Mouse (Mus musculus) kidney, embryonic 14.5 days (tissue): ENCODE measurements around the gene 4930404H24Rik. TPM values are rescaled to one million over a fixed set of nuclear protein-coding genes. Genes with fewer than 3 reads are reported as not detected.

Source experiments
- ATAC-seq: fragments of 200-750 bp; cut with Nextera tagmentation; 2 replicates; pipeline ENCODE4 v1.8.0; 2017; ENCODE audit warnings: moderate number of reproducible peaks, mild to moderate bottlenecking, moderate TSS enrichment, moderate library complexity; ENCODE audit not compliant: low FRiP score, low TSS enrichment
- H3K27ac ChIP-seq: fragments of 300-500 bp; sonication (generic); 2 replicates; pipeline ENCODE4 v1.5.1; 2014; ENCODE audit warnings: low read depth, mild to moderate bottlenecking, low read length, moderate library complexity, mixed read lengths
- H3K27me3 ChIP-seq: fragments of 300-500 bp; sonication (generic); 2 replicates; pipeline ENCODE4 v1.6.1; 2014; ENCODE audit warnings: mild to moderate bottlenecking, low read length; ENCODE audit not compliant: control insufficient read depth, insufficient read depth
- H3K36me3 ChIP-seq: fragments of 300-500 bp; sonication (generic); 2 replicates; pipeline ENCODE4 v1.6.1; 2014; ENCODE audit warnings: low read length, mixed read lengths; ENCODE audit not compliant: control insufficient read depth, insufficient read depth
- H3K4me1 ChIP-seq: fragments of 300-500 bp; sonication (generic); 2 replicates; pipeline ENCODE4 v1.6.1; 2014; ENCODE audit warnings: low read length, mixed read lengths; ENCODE audit not compliant: control insufficient read depth, insufficient read depth
- H3K4me2 ChIP-seq: fragments of 300-500 bp; sonication (generic); replicated peaks from 2 replicates; pipeline ENCODE4 v1.6.1; 2014; ENCODE audit warnings: low read depth, mild to moderate bottlenecking, low read length
- H3K4me3 ChIP-seq: fragments of 300-500 bp; sonication (generic); 2 replicates; pipeline ENCODE4 v1.5.1; 2014; ENCODE audit warnings: mild to moderate bottlenecking, low read length
- H3K9ac ChIP-seq: fragments of 300-500 bp; sonication (generic); 2 replicates; pipeline ENCODE4 v1.6.1; 2014; ENCODE audit warnings: low read depth, mild to moderate bottlenecking, low read length, moderate library complexity
- H3K9me3 ChIP-seq: fragments of 300-500 bp; sonication (generic); 2 replicates; pipeline ENCODE4 v1.6.1; 2016; ENCODE audit warnings: low read length; ENCODE audit not compliant: control insufficient read depth
- WGBS: fragments of 180-500 bp; shearing (Covaris S2); extraction: QIAGEN DNeasy Blood & Tissue Kit; methylation state at CpG from one replicate; pipeline ENCODE4 v1.1.7; 2014; 5-methylcytosine and 5-hydroxymethylcytosine counted together
- polyA plus RNA-seq: library from polyadenylated mRNA; unstranded; fragments of >200 nt; fragmentation: Nextera tagmentation; extraction: Ambion mirVana; gene quantifications from 2 replicates; pipeline ENCODE4 v1.2.1, GENCODE M21; 2014

The 4930404H24Rik gene
- polyA plus RNA-seq, 1 experiment from 2014 or later: not detected

DNA sequence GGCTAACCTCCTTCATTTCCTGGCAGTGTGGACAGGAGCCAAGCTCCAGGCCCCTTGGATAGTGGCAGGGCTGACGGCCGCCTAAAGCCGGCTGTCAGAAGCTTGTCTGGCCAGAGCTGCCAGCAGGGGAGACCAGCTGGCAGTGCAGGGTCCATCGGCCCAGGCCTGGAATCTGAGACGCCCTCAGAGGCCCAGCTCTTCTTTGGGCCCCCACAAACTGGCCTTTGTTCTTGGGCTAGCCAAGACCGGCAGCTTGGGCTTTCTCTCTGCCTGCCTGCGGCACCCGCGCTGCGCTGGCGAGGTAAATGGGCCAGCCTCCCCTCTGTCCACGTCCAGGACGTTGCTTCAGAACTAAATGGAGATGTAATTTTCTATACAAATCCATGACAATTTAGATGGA, 4.3 kb downstream of the 4930404H24Rik start:
- Histone ChIP-seq H3K9me3 (no peaks in the 10 kb centered on the region), H3K27ac (peak overlapping the region; percentile 43; the same call in 1 of the 2 replicates), H3K36me3 (no peaks in the 10 kb centered on the region), H3K9ac (no peak overlapping the region), H3K4me2 (no peak overlapping the region), H3K4me1 (peaks cover 25% of the 10 kb centered on the region), H3K4me3 (no peak overlapping the region), H3K27me3 (peaks cover 6% of the 10 kb centered on the region; the same call in 1 of the 2 replicates)
- 0 out of 2 replicates have a peak, but pooled peaks have one; percentile 11 for ATAC-seq
- WGBS: 37% methylated on average over 13 of the region's 13 CpGs

DNA sequence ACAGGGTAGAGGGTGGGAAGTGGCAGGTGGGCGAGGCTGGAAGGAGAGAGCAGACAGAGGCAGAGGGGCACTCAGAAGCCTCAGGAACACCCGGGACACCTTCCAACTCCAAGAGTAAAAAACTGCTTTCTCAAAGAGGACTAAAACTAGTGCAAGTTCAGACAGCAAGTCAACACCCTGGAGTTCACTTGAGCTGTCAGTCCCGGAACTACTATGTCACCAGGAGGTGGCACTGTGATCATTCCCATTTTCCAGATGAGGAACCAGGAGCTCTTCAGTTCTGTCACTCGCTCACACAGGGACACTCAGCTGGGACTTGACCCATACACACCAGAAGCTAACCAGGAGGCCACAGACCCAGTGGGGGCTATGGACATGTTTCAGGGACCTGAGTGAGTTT, 6.6 kb downstream of the 4930404H24Rik start:
- Histone ChIP-seq H3K27ac (no peak overlapping the region), H3K4me1 (peaks cover 14% of the 10 kb centered on the region), H3K36me3 (no peaks in the 10 kb centered on the region), H3K4me2 (no peak overlapping the region), H3K27me3 (no peaks in the 10 kb centered on the region), H3K9me3 (no peaks in the 10 kb centered on the region), H3K9ac (no peak overlapping the region), H3K4me3 (no peak overlapping the region)
- WGBS: 59% methylated on average over 4 of the region's 4 CpGs
- ATAC-seq: no peak

DNA sequence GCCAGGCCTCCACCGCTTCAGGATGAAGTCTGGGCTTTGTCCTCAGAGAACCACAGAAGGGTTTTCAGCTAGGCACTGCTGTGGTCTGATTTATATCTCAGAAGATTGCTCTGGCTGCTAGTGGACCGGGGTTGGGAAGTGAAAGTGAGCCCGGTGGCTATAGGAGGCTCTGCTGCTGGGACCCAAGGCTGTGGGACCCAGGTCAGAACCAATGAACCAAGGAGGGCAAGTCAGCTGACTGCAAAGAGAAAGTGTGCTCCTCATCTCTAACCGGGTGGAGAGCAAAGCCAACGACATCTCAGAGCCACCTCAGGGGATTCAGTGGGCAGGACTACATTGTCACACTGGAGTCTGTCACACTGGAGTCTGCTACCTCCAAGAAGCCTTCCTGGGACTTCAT, 13.8 kb downstream of the 4930404H24Rik start:
- Histone ChIP-seq H3K9me3 (no peaks in the 10 kb centered on the region), H3K4me2 (no peak overlapping the region), H3K4me3 (no peak overlapping the region), H3K27ac (no peak overlapping the region), H3K4me1 (peaks cover 17% of the 10 kb centered on the region; the same call in 1 of the 2 replicates), H3K9ac (no peak overlapping the region), H3K27me3 (no peaks in the 10 kb centered on the region), H3K36me3 (no peaks in the 10 kb centered on the region)
- WGBS: 65% methylated on average over 5 of the region's 5 CpGs
- ATAC-seq: no peak

DNA sequence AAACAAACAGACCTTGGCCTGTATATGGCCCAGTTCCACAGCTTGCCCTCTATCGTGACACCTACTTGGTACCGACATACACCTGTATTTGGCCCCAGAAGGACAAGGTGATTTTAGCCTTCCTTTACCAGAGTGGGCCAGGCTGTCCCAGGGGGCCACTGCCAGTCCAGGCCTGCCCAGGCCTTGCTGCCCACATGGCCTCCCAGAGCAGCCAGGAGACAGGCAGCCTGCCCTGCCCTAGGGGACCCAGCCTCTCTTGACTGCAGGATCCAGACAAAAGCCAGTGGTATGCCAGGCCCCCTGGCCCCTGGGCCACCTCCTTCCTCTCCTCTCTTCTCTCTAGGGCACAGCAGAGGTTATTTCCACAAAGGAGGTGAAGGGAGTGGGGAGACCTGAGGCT, 15.4 kb downstream of the 4930404H24Rik start:
- 92% methylated on average over 2 of the region's 2 CpGs for WGBS

DNA sequence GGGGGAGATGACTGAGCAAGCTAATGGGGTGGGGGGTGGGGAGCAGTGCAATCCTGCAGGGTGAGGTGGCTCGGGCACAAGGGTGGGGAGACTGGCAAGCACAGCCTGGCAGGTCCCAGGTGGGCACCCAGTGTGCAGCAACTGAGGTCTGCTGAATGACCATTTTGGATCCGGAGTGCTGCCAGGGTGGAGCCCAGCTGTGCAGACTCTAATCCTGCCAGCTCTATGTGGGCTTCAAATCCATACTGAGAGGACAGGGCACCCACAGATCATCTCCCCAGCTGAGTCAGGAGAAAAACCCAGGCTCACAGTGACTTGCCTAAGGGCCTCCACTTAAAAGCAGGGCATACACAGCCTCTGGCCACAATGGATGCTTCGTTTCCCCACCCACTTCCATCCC, 15.8 kb downstream of the 4930404H24Rik start:
- ATAC-seq: no peak
- Histone ChIP-seq H3K27ac (no peak overlapping the region), H3K9ac (no peak overlapping the region), H3K4me3 (no peak overlapping the region), H3K36me3 (no peaks in the 10 kb centered on the region), H3K9me3 (no peaks in the 10 kb centered on the region), H3K4me1 (peaks cover 27% of the 10 kb centered on the region), H3K27me3 (no peaks in the 10 kb centered on the region), H3K4me2 (no peak overlapping the region)
- WGBS: 81% methylated on average over 3 of the region's 3 CpGs

More for the DNA sequence above, 15.4 kb downstream of the 4930404H24Rik start:
- H3K9ac ChIP-seq: no peak overlapping the region
- no peak for ATAC-seq
- no peak overlapping the region for H3K27ac ChIP-seq
- peaks cover 27% of the 10 kb centered on the region for H3K4me1 ChIP-seq
- H3K4me2 ChIP-seq: no peak overlapping the region
- H3K9me3 ChIP-seq: no peaks in the 10 kb centered on the region
- H3K36me3 ChIP-seq: no peaks in the 10 kb centered on the region
- H3K27me3 ChIP-seq: no peaks in the 10 kb centered on the region
- H3K4me3 ChIP-seq: no peak overlapping the region

DNA sequence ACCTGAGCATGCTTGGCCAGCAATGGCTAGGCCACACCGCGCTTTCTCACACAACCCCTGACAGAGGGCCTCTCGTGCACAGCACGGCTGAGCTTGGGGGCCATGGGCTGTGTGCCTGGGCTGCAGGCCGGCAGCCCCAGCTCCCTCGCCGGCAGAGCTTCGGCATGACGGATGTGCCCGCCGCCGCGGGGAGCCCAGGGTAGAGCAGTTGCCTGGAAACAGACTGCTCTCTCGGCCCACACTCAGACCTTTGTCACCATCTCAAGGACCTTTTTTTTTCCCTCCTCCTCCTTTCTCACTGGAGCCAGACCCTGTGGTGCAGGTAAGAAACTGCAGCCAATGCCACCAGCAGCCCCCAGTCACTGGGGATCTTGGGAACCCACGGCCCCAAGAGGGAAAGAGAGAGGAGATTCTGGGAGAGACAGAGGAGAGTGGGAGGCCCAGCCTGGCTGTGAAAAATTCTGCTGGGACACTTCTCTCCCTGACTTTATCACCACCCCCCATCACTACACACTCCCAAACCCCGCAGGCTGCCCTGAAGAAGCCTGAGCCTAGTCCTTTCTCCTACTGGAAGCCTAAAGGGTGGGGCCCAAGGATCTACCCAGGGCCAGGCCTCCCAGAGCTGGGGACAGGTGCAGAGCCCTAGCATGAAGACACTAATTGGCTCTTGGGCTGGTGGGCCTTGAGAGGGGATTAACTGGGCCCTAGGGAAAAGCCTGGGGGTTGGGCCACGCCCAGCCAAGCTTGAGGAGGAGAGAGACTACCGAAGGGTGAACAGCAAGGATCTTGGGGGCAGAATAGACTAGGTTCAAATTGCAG, 16.8 kb downstream of the 4930404H24Rik start:
- peak overlapping the region; percentile 5; the same call in 1 of the 2 replicates for H3K27ac ChIP-seq
- no peak overlapping the region for H3K4me3 ChIP-seq
- no peaks in the 10 kb centered on the region for H3K27me3 ChIP-seq
- no peak overlapping the region; the same call in 1 of the 2 replicates for H3K9ac ChIP-seq
- 15% methylated on average over 18 of the region's 18 CpGs for WGBS
- peak; percentile 60; the same call in 1 of the 2 replicates for ATAC-seq
- H3K9me3 ChIP-seq: no peaks in the 10 kb centered on the region
- H3K36me3 ChIP-seq: no peaks in the 10 kb centered on the region
- no peak overlapping the region for H3K4me2 ChIP-seq
- H3K4me1 ChIP-seq: peaks cover 27% of the 10 kb centered on the region

DNA sequence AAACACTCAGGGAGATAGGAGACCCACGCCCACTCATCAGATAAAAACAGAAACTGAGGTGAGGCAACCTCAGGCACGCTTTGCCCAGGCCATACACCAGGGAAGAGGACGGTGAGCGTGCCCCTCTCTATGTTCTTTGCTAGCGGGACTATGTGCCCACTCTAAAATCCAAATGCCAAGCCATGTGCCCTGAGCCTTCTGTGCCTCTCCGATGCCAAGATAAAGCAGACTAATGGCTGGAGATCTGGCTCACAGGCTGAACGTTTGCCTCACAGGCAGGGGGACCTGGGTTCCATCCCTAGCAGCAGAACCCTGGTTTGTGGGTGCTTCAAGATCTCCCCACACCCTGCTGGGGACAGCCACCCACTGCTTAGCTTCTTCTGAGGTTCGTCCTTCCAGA, 17.5 kb downstream of the 4930404H24Rik start:
- H3K9me3 ChIP-seq: no peaks in the 10 kb centered on the region
- H3K4me1 ChIP-seq: peaks cover 27% of the 10 kb centered on the region
- H3K9ac ChIP-seq: no peak overlapping the region
- no peak for ATAC-seq
- no peak overlapping the region for H3K4me2 ChIP-seq
- H3K36me3 ChIP-seq: no peaks in the 10 kb centered on the region
- 83% methylated on average over 8 of the region's 8 CpGs for WGBS
- no peaks in the 10 kb centered on the region for H3K27me3 ChIP-seq
- no peak overlapping the region for H3K27ac ChIP-seq
- no peak overlapping the region for H3K4me3 ChIP-seq

DNA sequence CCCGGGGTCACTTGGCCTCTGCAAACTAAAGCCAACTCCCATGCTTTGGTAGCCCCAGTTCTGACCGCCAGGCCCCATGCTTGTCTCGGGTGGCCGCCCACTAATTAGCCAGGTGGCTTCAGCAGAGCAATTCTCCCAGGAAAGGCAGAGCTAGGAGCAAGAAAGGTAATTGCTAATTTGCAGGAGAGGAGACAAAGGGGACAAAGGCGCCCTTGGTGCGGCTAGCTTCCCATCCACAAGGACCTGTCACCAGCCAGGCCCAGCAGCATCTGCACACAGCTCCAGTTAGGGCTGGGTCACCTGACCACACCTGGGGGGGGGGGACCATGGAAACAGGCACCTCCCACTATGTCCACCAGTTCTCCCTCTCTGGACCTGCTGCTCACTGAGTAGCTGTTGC, 19.0 kb downstream of the 4930404H24Rik start:
- Histone ChIP-seq H3K4me3 (no peak overlapping the region), H3K4me2 (no peak overlapping the region), H3K4me1 (peaks cover 27% of the 10 kb centered on the region), H3K9ac (0 out of 2 replicates have a peak overlapping the region, but pooled peaks have one; percentile 7), H3K27me3 (no peaks in the 10 kb centered on the region), H3K27ac (no peak overlapping the region), H3K36me3 (no peaks in the 10 kb centered on the region), H3K9me3 (no peaks in the 10 kb centered on the region)
- ATAC-seq: peak; percentile 18; the same call in 1 of the 2 replicates
- 33% methylated on average over 6 of the region's 6 CpGs for WGBS
